Mouse (Mus musculus): ENCODE data around the gene Cyb5d1.
A peak's percentile ranks its signal among the peaks of the same experiment; 100 is the strongest.

Cyb5d1 gene

DNA sequence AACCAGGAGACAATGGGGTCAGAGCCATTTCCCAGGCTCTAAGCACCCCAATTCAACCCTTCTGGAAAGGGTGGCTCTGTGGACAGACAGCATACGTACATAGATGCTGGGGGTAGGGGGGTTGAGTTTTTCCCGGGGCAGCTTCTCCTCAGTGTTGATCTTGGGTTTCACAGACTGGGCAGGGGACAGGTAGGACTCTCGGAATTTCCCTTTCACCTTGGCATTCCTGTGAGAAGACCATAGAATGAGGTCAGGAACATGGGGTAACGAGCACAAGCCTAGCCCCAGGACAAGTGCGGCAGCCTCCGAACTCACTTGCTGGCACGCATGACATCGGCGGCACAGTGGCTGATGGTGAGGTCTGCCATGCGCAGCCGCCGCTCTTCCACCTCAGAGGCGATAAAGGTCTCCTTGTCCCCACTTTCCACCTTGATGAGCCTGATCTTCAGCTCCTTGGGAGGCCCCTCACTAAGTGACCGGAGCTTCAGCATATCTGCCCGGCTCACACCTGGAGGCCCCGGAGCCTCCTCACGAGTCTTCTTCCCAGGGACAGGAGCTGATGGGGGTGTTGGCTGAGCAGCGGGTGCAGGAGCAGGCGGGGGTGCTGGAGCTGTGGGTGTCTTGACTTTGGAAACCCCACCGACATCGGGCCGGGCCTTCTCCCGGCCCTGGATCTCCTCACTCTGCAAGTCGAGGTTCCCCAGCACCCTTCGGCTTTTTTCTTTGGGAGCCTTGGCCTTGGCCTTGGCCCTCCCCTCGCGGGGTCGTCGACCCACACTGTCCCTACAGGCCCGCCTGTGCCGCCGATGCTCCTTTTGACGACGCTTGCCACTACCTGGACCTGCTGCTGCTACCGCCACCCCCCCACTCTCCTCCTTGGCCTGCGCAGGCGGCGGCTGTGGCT, 8.5 kb upstream of the Cyb5d1 start:
- no peak for DNase-seq (ENCODE audit: low spot score)

- no peak for DNase-seq (ENCODE audit: low spot score)
Measured at GRCm38 (mm10) chr11:69401987-69402386, 6.6 kb upstream of the Cyb5d1 start.

DNA sequence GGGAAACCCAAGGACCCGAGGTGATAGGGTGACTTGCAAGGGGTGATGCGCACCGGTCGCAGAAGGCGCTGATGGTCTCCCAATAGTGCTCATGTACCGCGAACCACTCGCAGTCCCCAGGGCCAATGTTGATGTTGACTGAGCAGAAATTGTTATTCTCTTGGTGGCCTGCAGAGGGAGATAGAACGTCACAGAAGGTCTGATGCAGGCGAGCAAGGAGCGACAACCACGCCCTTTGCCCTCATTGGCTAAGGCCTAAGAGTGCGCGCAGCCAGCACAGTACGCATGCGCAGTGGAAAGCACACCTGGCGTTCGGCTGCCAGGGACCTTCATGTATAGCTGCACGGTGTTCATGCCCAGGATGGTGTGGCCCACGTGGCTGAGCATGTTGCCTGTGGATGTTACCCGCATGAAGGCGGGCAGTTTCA, 5.8 kb upstream of the Cyb5d1 start:
- peak; percentile 92 for DNase-seq (ENCODE audit: low spot score)

- DNase-seq (ENCODE audit: low spot score), result no peak
Measured at GRCm38 (mm10) chr11:69400083-69400850, 4.8 kb upstream of the Cyb5d1 start.

- DNase-seq (ENCODE audit: low spot score), result no peak
Measured at GRCm38 (mm10) chr11:69399201-69400082, 4.0 kb upstream of the Cyb5d1 start.

GRCm38 (mm10) chr11:69398486-69399200, 3.2 kb upstream of the Cyb5d1 start:
- DNase-seq (ENCODE audit: low spot score), result no peak

GRCm38 (mm10) chr11:69398059-69398458, 2.6 kb upstream of the Cyb5d1 start, which contains the start of gene Tmem88:
TSS of gene Tmem88 (minus strand) at chr11:69398234.
- peak; percentile 24 for DNase-seq (ENCODE audit: low spot score)

GRCm38 (mm10) chr11:69397581-69398057, 2.2 kb upstream of the Cyb5d1 start:
- no peak for DNase-seq (ENCODE audit: low spot score)

DNA sequence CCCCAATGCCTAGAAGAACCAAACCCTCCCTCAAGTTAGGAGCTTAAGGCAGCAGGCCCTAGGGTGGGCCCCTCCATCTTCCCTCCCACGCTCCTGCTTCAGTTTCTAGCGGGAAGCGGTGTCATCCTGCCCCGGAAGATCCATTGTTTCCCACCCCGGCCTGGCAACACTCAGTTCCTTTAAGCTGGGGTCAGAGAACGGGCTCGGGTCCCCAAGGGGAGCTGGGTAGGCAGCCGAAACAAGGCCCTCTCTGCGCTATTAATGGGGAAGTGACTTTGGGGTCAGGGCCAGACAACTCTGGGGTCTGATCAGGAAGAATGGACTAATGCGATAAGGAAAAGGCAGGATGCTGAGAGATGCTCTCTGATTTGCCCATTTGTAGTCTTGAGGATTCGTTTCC, 1.3 kb upstream of the Cyb5d1 start:
- DNase-seq (ENCODE audit: low spot score), result no peak

GRCm38 (mm10) chr11:69395634-69396373, 373 bp upstream of the Cyb5d1 start:
- DNase-seq (ENCODE audit: low spot score), result peak; percentile 99

GRCm38 (mm10) chr11:69394591-69395167, 752 bp downstream of the Cyb5d1 start:
- peak; percentile 18 for DNase-seq (ENCODE audit: low spot score)

DNA sequence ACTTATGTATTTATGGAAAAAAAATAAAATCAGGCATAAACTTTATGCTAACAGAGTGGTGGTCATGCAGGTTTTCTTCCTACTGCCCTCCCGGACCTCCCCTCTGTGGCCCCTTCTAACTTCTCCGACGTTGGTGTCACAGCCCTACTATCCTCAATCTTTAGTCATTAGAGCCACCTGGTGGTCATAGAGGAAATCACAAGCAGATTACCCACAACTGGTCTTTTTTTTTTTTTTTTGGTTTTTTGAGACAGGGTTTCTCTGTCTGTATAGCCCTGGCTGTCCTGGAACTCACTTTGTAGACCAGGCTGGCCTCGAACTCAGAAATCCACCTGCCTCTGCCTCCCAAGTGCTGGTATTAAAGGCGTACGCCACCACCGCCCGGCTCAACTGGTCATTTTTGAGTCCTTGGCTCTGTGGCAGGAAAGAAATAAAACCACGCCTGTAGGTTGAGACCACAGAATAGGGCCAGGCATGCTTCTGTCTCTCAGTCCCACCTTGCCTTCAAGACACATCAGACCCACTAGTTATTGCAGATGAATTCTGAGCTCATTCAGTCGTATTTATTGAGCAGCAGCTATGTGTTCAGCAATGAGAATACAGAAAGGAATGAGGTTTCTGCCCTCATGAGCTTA, 4.9 kb downstream of the Cyb5d1 start:
- peak; percentile 87 for DNase-seq (ENCODE audit: low spot score)

- DNase-seq (ENCODE audit: low spot score), result peak; percentile 66
Measured at GRCm38 (mm10) chr11:69389531-69390399, 5.7 kb downstream of the Cyb5d1 start.

- no peak for DNase-seq (ENCODE audit: low spot score)
Measured at GRCm38 (mm10) chr11:69388680-69389079, 6.8 kb downstream of the Cyb5d1 start.

DNA sequence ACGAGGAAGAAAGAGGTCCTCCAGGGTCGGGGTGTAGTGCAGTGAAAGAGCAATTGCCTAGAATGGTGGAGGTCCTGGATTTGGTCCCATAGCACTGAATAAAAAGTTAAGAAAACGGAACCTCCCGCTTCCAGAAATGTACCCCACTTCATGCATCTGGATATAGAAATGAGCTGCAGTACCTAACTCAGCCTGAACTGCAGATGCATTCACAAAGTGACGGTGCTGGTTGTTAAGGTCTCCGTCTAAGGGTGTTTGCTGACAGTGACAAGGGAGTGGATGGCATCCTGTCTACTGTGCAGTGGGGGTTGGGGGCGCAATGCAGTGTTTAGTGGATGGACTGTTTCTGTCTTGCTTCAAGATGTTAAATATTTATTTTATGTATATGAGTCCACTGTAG, 8.7 kb downstream of the Cyb5d1 start:
- DNase-seq (ENCODE audit: low spot score), result no peak

GRCm38 (mm10) chr11:69384979-69385378, 10.5 kb downstream of the Cyb5d1 start:
- no peak for DNase-seq (ENCODE audit: low spot score)

- no peak for DNase-seq (ENCODE audit: low spot score)
Measured at GRCm38 (mm10) chr11:69382478-69383105, 12.8 kb downstream of the Cyb5d1 start.

DNA sequence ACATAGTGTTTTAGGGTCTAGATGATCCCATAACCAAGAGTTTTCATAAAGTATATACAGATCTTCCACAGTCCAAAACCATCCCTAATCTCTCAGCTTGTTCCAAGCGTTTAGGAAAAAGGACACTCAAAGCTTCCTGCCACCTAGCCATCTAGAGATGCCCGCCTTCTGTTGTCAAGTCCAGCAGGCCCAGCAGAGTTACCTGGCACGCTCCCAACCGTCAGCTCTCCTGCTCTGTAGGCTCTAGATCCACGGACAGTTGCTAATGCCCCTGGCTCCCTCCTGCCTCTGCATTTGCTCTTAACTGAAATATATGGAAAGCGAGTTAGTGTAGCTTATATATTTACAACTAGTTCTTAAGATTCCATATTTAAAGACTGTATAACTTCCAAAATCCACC, 14.1 kb downstream of the Cyb5d1 start:
- DNase-seq (ENCODE audit: low spot score), result no peak
